Mouse (Mus musculus) liver, postnatal 0 days (tissue): ENCODE data around the gene Bcl2a1b.
"Not testable (repeated sequence)": the region's sequence is repeated elsewhere in the genome, so short reads cannot be mapped to it uniquely, and the experiment has no call there.

Experiments used
- CTCF ChIP-seq: sonication (generic); IDR thresholded peaks from 2 replicates; pipeline ENCODE4 v1.5.1; 2016; ENCODE audit warnings: antibody characterized with exemption, low read depth
- EP300 ChIP-seq: IDR thresholded peaks from 2 replicates; pipeline ENCODE4 v1.6.1; 2016; ENCODE audit warnings: antibody characterized with exemption, low read depth, mild to moderate bottlenecking

DNA sequence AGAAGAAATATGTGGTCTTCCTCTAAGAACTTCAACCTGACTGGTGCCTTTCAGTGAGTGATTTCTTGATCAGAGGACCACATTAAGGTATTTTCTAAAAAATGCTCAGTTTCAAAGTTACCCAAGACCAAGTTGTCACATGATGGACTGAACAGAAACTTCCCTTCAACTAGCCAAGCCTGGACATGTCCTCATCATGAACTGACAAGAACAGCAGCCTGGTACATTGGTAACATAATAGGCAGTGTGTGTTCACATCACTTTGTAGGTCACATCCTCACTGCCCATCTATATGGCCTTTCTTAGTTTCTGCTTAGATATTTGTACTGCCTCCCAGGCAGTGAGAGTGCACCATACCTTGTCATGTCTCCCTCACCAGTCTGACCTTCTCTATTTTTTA is 26.5 kb upstream of the Bcl2a1b start:
- not testable (repeated sequence) for TF ChIP-seq CTCF, EP300
